Mouse (Mus musculus) cortical plate, adult 2 months (tissue): ENCODE data around the gene Cd300ld3. TPM values are rescaled to one million over a fixed set of nuclear protein-coding genes. Genes with fewer than 3 reads are reported as not detected.

Experiments used
- H3K27ac ChIP-seq: fragments of 200-500 bp; 2 replicates; pipeline ENCODE4 v1.5.1; 2012; ENCODE audit warnings: low read length, control low read depth, inconsistent platforms; ENCODE audit not compliant: insufficient read depth
- H3K4me1 ChIP-seq: fragments of 200-500 bp; 2 replicates; pipeline ENCODE4 v1.6.1; 2011; ENCODE audit warnings: low read length; ENCODE audit not compliant: control insufficient read depth, insufficient read depth
- H3K4me3 ChIP-seq: fragments of 200-500 bp; 2 replicates; pipeline ENCODE4 v1.5.1; 2011; ENCODE audit warnings: mild to moderate bottlenecking, low read length, control low read depth; ENCODE audit not compliant: insufficient read depth
- CTCF ChIP-seq: fragments of 200-500 bp; IDR thresholded peaks from 2 replicates; pipeline ENCODE4 v1.5.1; 2011; ENCODE audit warnings: mild to moderate bottlenecking, control low read depth, low read length; ENCODE audit not compliant: insufficient read depth; ENCODE audit errors: extremely low read depth
- POLR2A ChIP-seq: fragments of 200-500 bp; IDR thresholded peaks from 2 replicates; pipeline ENCODE4 v1.6.1; 2011; ENCODE audit warnings: mild to moderate bottlenecking, low read length, control low read depth; ENCODE audit not compliant: insufficient read depth; ENCODE audit errors: extremely low read depth
- polyA plus RNA-seq: library from polyadenylated mRNA; depleted of rRNA; stranded (reverse); fragments of >200 nt; gene quantifications from 2 replicates; pipeline ENCODE4 v1.2.3, GENCODE M21; 2012; rRNA removed

Cd300ld3 gene
- polyA plus RNA-seq, result 1.0 and 1.2 TPM in 2 replicates

GRCm38 (mm10) chr11:115048259-115048658 lies at the start of gene Cd300ld3:
Gene Cd300ld3, minus strand, starts transcription at chr11:115048409.
- no peak within 1 kb of the TSS for H3K27ac ChIP-seq
- peaks cover 2% of the 10 kb centered on the region; the same call in 1 of the 2 replicates for H3K4me1 ChIP-seq
- H3K4me3 ChIP-seq, result no peak within 1 kb of the TSS
- no peak for TF ChIP-seq POLR2A
- no peak for TF ChIP-seq CTCF

- no peaks in the 10 kb centered on the region for H3K4me1 ChIP-seq
- TF ChIP-seq POLR2A (no peak), CTCF (no peak)
- no peak overlapping the region for H3K27ac ChIP-seq
- H3K4me3 ChIP-seq, result peak overlapping the region; percentile 15; the same call in 1 of the 2 replicates
Measured at GRCm38 (mm10) chr11:115092140-115092539, 43.9 kb upstream of the Cd300ld3 start.

GRCm38 (mm10) chr11:115091362-115091901 lies 43.2 kb upstream of the Cd300ld3 start, which contains the start of gene Rab37:
Gene Rab37, plus strand, starts transcription at chr11:115091431.
- TF ChIP-seq CTCF, result no peak
- no peak for TF ChIP-seq POLR2A
- Histone ChIP-seq H3K4me1 (no peaks in the 10 kb centered on the region), H3K4me3 (peak within 1 kb of the TSS; percentile 15), H3K27ac (no peak within 1 kb of the TSS)

- no peak overlapping the region for H3K4me3 ChIP-seq
- H3K4me1 ChIP-seq, result no peaks in the 10 kb centered on the region
- no peak overlapping the region for H3K27ac ChIP-seq
- peak; percentile 28; the same call in 1 of the 2 replicates for TF ChIP-seq CTCF
- no peak for TF ChIP-seq POLR2A
Measured at GRCm38 (mm10) chr11:115089853-115090252, 41.6 kb upstream of the Cd300ld3 start.

- no peak overlapping the region for H3K27ac ChIP-seq
- H3K4me1 ChIP-seq, result no peaks in the 10 kb centered on the region
- H3K4me3 ChIP-seq, result no peak overlapping the region
- TF ChIP-seq POLR2A, result no peak
- no peak for TF ChIP-seq CTCF
Measured at GRCm38 (mm10) chr11:115086213-115086612, 38.0 kb upstream of the Cd300ld3 start.

GRCm38 (mm10) chr11:115085064-115085463 lies 36.9 kb upstream of the Cd300ld3 start:
- Histone ChIP-seq H3K27ac (no peak overlapping the region), H3K4me3 (no peak overlapping the region), H3K4me1 (no peaks in the 10 kb centered on the region)
- TF ChIP-seq POLR2A, result no peak
- TF ChIP-seq CTCF, result no peak

GRCm38 (mm10) chr11:115084595-115084994 lies 36.4 kb upstream of the Cd300ld3 start:
- Histone ChIP-seq H3K4me3 (no peak overlapping the region), H3K4me1 (no peaks in the 10 kb centered on the region), H3K27ac (no peak overlapping the region)
- TF ChIP-seq CTCF (no peak), POLR2A (no peak)

GRCm38 (mm10) chr11:115083376-115084139 lies 35.3 kb upstream of the Cd300ld3 start:
- H3K4me3 ChIP-seq, result no peak overlapping the region

GRCm38 (mm10) chr11:115082196-115082595 lies 34.0 kb upstream of the Cd300ld3 start:
- Histone ChIP-seq H3K4me3 (no peak overlapping the region), H3K27ac (no peak overlapping the region), H3K4me1 (no peaks in the 10 kb centered on the region)
- no peak for TF ChIP-seq CTCF
- TF ChIP-seq POLR2A, result no peak

More at GRCm38 (mm10) chr11:115083376-115084139, 35.3 kb upstream of the Cd300ld3 start:
- no peak overlapping the region for H3K27ac ChIP-seq
- H3K4me1 ChIP-seq, result no peaks in the 10 kb centered on the region
- TF ChIP-seq POLR2A, result no peak
- TF ChIP-seq CTCF, result peak; percentile 89

- Histone ChIP-seq H3K27ac (no peak overlapping the region), H3K4me1 (no peaks in the 10 kb centered on the region), H3K4me3 (no peak overlapping the region)
- TF ChIP-seq CTCF (no peak), POLR2A (no peak)
Measured at GRCm38 (mm10) chr11:115081373-115081772, 33.2 kb upstream of the Cd300ld3 start.
